Mouse (Mus musculus): ENCODE data around the gene Dock1. TPM values are rescaled to one million over a fixed set of nuclear protein-coding genes. Genes with fewer than 3 reads are reported as not detected.

Gene Dock1
- total and polyA plus RNA-seq, 3 experiments = not detected

DNA sequence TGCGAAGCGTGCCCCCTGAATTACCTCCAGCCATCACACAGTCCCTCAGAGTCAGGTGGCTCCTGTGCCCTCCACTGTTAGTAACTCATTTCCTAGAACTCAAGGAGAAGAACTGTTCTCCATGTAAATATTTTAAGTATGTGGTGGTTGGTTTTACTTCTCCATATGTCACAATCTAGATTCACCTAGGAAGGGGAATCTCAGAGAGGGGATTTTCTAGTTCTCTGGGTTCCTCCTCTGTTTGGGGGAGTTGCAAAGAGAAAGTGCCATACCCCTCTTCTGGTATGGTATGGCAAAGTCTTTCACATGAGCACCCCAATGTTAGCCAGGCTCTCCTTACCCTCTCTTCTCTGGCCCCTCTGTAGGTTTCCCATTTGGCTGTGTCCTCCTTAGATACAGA is 525.2 kb downstream of the Dock1 start:
- Histone ChIP-seq H3K4me2 (ENCODE audit: insufficient read depth, low read depth, poor library complexity, severe bottlenecking) (no peak overlapping the region), H3K79me2 (replicated peaks; ENCODE audit: control insufficient read depth, extremely low read depth, insufficient read depth, poor library complexity, severe bottlenecking) (no peaks in the 10 kb centered on the region), H3K27me3 (replicated peaks) (peaks cover 12% of the 10 kb centered on the region), H3K9me3 (replicated peaks; ENCODE audit: low read length) (peaks cover 43% of the 10 kb centered on the region), H3K27ac (ENCODE audit: insufficient read depth, low read depth) (no peak overlapping the region), H3K9ac (ENCODE audit: insufficient read depth, low read depth) (no peak overlapping the region), H3K36me3 (replicated peaks in 1 of 2; ENCODE audit: control insufficient read depth in 1 of 2, insufficient read depth in 1 of 2, low read length in 1 of 2) (no peaks in the 10 kb centered on the region), H3K4me1 (ENCODE audit: control insufficient read depth in 1 of 2, insufficient read depth in 2 of 2) (no peaks in the 10 kb centered on the region), H3K4me3 (replicated peaks in 1 of 3; ENCODE audit: low read depth in 2 of 3, low read length in 2 of 3, poor library complexity in 1 of 3) (no peak overlapping the region)
- dilution Hi-C loops (cut with MboI; ENCODE audit: extremely low pct_ligation_motif_present, extremely low pct_unique_long_range_greater_than_20kb, low sequenced_read_pairs) (no loop called here), in situ Hi-C loops (cut with MboI; ENCODE audit: low pct_ligation_motif_present, low pct_unique_long_range_greater_than_20kb, low sequenced_read_pairs) (no loop called here)
- no peak for DNase-seq (ENCODE audit: extremely low read depth)
- TF ChIP-seq CTCF (conservative IDR thresholded peaks at IDR 0.05 in 1 of 2, IDR thresholded peaks at IDR 0.05 in 1 of 2; ENCODE audit: low read depth in 2 of 2, low read length in 2 of 2) (no peak), SMC3 (IDR thresholded peaks at IDR 0.05; ENCODE audit: low read depth, low read length) (no peak), RCOR1 (conservative IDR thresholded peaks at IDR 0.05; ENCODE audit: low read depth, low read length) (no peak)

DNA sequence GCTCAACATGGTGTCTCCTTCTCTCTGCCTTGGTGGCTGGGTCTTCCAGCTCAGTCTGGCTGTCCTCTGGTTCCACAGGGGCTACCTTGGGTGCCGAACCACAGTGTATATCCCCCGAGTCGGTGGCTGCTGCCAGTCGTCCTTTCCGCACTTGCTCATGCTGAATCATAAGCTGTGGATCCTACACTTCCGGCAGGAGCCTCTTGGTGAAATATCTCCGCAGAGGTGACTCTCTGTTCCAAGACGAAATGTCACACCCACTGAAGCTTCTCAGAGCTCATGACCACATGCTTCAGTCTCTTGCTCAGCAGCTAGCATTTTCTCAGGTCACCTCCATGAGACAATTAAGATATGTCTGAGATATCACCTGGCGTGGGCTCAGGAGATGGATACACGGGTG is 526.4 kb downstream of the Dock1 start:
- in situ Hi-C loops (cut with MboI; ENCODE audit: low pct_ligation_motif_present, low pct_unique_long_range_greater_than_20kb, low sequenced_read_pairs) = no loop called here
- H3K4me2 ChIP-seq (ENCODE audit: insufficient read depth, low read depth, poor library complexity, severe bottlenecking) = no peak overlapping the region
- DNase-seq (ENCODE audit: extremely low read depth) = no peak

DNA sequence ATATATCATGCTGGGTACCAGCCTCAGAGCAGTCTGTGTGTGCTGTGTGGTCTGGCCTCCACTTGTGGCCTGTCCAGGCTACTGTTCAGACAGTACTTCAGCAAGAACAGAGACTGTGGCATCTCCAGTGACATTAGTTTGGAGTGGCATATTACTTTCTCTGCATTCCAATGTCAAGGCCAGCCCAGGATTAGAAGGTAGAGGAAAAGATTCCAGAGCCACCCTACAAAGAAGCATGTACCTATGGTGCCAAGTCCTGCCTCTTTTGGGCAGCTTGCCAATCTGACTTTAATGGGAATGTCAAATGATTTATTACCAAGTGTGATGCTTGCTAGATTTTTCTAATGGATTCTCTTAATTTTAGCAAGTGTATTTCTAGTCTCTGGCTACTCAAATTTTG is 533.5 kb downstream of the Dock1 start:
- no peak overlapping the region for H3K27ac ChIP-seq (ENCODE audit: insufficient read depth, low read depth)
- no peak for DNase-seq (ENCODE audit: extremely low read depth)
- H3K36me3 ChIP-seq (replicated peaks in 1 of 2; ENCODE audit: control insufficient read depth in 1 of 2, insufficient read depth in 1 of 2, low read length in 1 of 2) = no peaks in the 10 kb centered on the region
- no peaks in the 10 kb centered on the region for H3K79me2 ChIP-seq (replicated peaks; ENCODE audit: control insufficient read depth, extremely low read depth, insufficient read depth, poor library complexity, severe bottlenecking)
- H3K4me3 ChIP-seq (replicated peaks in 1 of 3; ENCODE audit: low read depth in 2 of 3, low read length in 2 of 3, poor library complexity in 1 of 3) = no peak overlapping the region
- H3K9ac ChIP-seq (ENCODE audit: insufficient read depth, low read depth) = no peak overlapping the region
- peaks cover 24% of the 10 kb centered on the region for H3K9me3 ChIP-seq (replicated peaks; ENCODE audit: low read length)
- H3K4me1 ChIP-seq (ENCODE audit: control insufficient read depth in 1 of 2, insufficient read depth in 2 of 2) = no peaks in the 10 kb centered on the region
- H3K4me2 ChIP-seq (ENCODE audit: insufficient read depth, low read depth, poor library complexity, severe bottlenecking) = no peak overlapping the region
- dilution Hi-C loops (cut with MboI; ENCODE audit: extremely low pct_ligation_motif_present, extremely low pct_unique_long_range_greater_than_20kb, low sequenced_read_pairs) = no loop called here
- H3K27me3 ChIP-seq (replicated peaks) = peaks cover 4% of the 10 kb centered on the region
- in situ Hi-C loops (cut with MboI; ENCODE audit: low pct_ligation_motif_present, low pct_unique_long_range_greater_than_20kb, low sequenced_read_pairs) = no loop called here
- TF ChIP-seq CHD2 (IDR thresholded peaks at IDR 0.05; ENCODE audit: low read length) (no peak), JUN (IDR thresholded peaks at IDR 0.05; ENCODE audit: insufficient read depth, low read depth, low read length) (no peak), ZKSCAN1 (IDR thresholded peaks at IDR 0.05; ENCODE audit: borderline replicate concordance, low read depth, low read length) (no peak), POLR2AphosphoS2 (IDR thresholded peaks at IDR 0.05; ENCODE audit: low read depth, low read length) (no peak), GABPA (IDR thresholded peaks at IDR 0.05; ENCODE audit: insufficient replicate concordance, low read depth, low read length) (no peak), POLR2A (IDR thresholded peaks at IDR 0.05; ENCODE audit: low read depth, low read length) (no peak), JUND (conservative IDR thresholded peaks at IDR 0.05; ENCODE audit: low read depth, low read length) (no peak), EP300 (IDR thresholded peaks at IDR 0.05; ENCODE audit: low read length) (no peak), CTCF (conservative IDR thresholded peaks at IDR 0.05 in 1 of 2, IDR thresholded peaks at IDR 0.05 in 1 of 2; ENCODE audit: low read depth in 2 of 2, low read length in 2 of 2) (no peak)

More for the DNA sequence above, 526.4 kb downstream of the Dock1 start:
- peaks cover 12% of the 10 kb centered on the region for H3K27me3 ChIP-seq (replicated peaks)
- dilution Hi-C loops (cut with MboI; ENCODE audit: extremely low pct_ligation_motif_present, extremely low pct_unique_long_range_greater_than_20kb, low sequenced_read_pairs) = no loop called here
- no peak overlapping the region for H3K27ac ChIP-seq (ENCODE audit: insufficient read depth, low read depth)
- H3K79me2 ChIP-seq (replicated peaks; ENCODE audit: control insufficient read depth, extremely low read depth, insufficient read depth, poor library complexity, severe bottlenecking) = no peaks in the 10 kb centered on the region
- no peaks in the 10 kb centered on the region for H3K4me1 ChIP-seq (ENCODE audit: control insufficient read depth in 1 of 2, insufficient read depth in 2 of 2)
- H3K4me3 ChIP-seq (replicated peaks in 1 of 3; ENCODE audit: low read depth in 2 of 3, low read length in 2 of 3, poor library complexity in 1 of 3) = no peak overlapping the region
- TF ChIP-seq MXI1 (IDR thresholded peaks at IDR 0.05; ENCODE audit: low read depth, low read length) (no peak), HCFC1 (IDR thresholded peaks at IDR 0.05; ENCODE audit: low read depth, low read length) (no peak), TCF12 (IDR thresholded peaks at IDR 0.05; ENCODE audit: low read depth, low read length) (no peak), POLR2A (IDR thresholded peaks at IDR 0.05; ENCODE audit: low read depth, low read length) (no peak)
- no peak overlapping the region for H3K9ac ChIP-seq (ENCODE audit: insufficient read depth, low read depth)
- H3K36me3 ChIP-seq (replicated peaks in 1 of 2; ENCODE audit: control insufficient read depth in 1 of 2, insufficient read depth in 1 of 2, low read length in 1 of 2) = no peaks in the 10 kb centered on the region
- peaks cover 38% of the 10 kb centered on the region for H3K9me3 ChIP-seq (replicated peaks; ENCODE audit: low read length)

Measured in CH12.LX (cell line).